Mouse (Mus musculus) lung, adult 2 months (tissue): ENCODE results near the gene Prss23.

ENCODE experiments used
- CTCF ChIP-seq: fragments of 200-500 bp; IDR thresholded peaks from 2 replicates; pipeline ENCODE4 v1.5.1; 2011; ENCODE audit warnings: mild to moderate bottlenecking, low read length, control low read depth; ENCODE audit not compliant: insufficient read depth
- POLR2A ChIP-seq: fragments of 200-500 bp; IDR thresholded peaks from 2 replicates; pipeline ENCODE4 v1.6.1; 2011; ENCODE audit warnings: low read depth, mild to moderate bottlenecking, control low read depth, low read length, borderline replicate concordance; ENCODE audit errors: extremely low read depth

- TF ChIP-seq CTCF: no peak
- TF ChIP-seq POLR2A: no peak
Measured at GRCm38 (mm10) chr7:89460911-89461310, 66.1 kb downstream of the Prss23 start.
